Mouse (Mus musculus) megakaryocyte, embryonic 14.5 days (primary cell): ENCODE measurements at regions not wholly inside any gene's neighbourhood (a gene's known extent, or its start where the extent isn't known, plus 50 kb on each side); places are given as distances from the start of the nearest gene placed in this dataset.

Experiments used
- FLI1 ChIP-seq: IDR thresholded peaks from 2 replicates; pipeline ENCODE4 v1.6.1; 2012; ENCODE audit warnings: low read length, inconsistent platforms, mixed read lengths
- GATA1 ChIP-seq: IDR thresholded peaks from 3 replicates; pipeline ENCODE4 v1.6.1; 2012; ENCODE audit warnings: mixed read lengths, low read length, inconsistent platforms, borderline replicate concordance

- TF ChIP-seq GATA1: no peak
- TF ChIP-seq FLI1: no peak
These were observed 480.1 kb downstream of the 1700129C05Rik start for GRCm38 (mm10) chr14:58662601-58663000.
